Mouse (Mus musculus): ENCODE measurements at regions not wholly inside any gene's neighbourhood (a gene's known extent, or its start where the extent isn't known, plus 50 kb on each side); places are given as distances from the start of the nearest gene placed in this dataset.

GRCm38 (mm10) chrX:77433811-77434192 is 77.0 kb upstream of the Tbl1x start:
- TF ChIP-seq CTCF (IDR thresholded peaks at IDR 0.05; ENCODE audit: borderline replicate concordance, extremely low read depth, insufficient read depth, insufficient read length) = no peak
- no peak for TF ChIP-seq POLR2A (IDR thresholded peaks at IDR 0.05; ENCODE audit: borderline replicate concordance, extremely low read depth, insufficient read depth, insufficient read length, poor library complexity, severe bottlenecking)

Measured in brain, embryonic 14.5 days (tissue).